Mouse (Mus musculus) T-helper 2 cell (primary cell): ENCODE results near the gene Adcy1.

Source experiments
- in situ Hi-C: fragments of 300-600 bp; cut with MboI, MseI; formaldehyde crosslinking; loops from one replicate; pipeline ENCODE4 v1.15.1; 2025; ENCODE audit warnings: high pct_unique_total_duplicates

The Adcy1 gene

GRCm38 (mm10) chr11:7134319-7134718, 71.0 kb downstream of the Adcy1 start:
- in situ Hi-C loops: no loop called here

- in situ Hi-C loops: no loop called here
These were observed 72.0 kb downstream of the Adcy1 start for GRCm38 (mm10) chr11:7135301-7135700.

- in situ Hi-C loops: no loop called here
These were observed 72.5 kb downstream of the Adcy1 start for GRCm38 (mm10) chr11:7135763-7136162.

- in situ Hi-C loops: no loop called here
These were observed 73.1 kb downstream of the Adcy1 start for GRCm38 (mm10) chr11:7136246-7136855.

- in situ Hi-C loops: no loop called here
These were observed 75.1 kb downstream of the Adcy1 start for GRCm38 (mm10) chr11:7138370-7138769.

- in situ Hi-C loops: no loop called here
These were observed 77.2 kb downstream of the Adcy1 start for GRCm38 (mm10) chr11:7140449-7140848.

- in situ Hi-C loops: no loop called here
These were observed 79.4 kb downstream of the Adcy1 start for GRCm38 (mm10) chr11:7142725-7143124.

- in situ Hi-C loops: no loop called here
These were observed 81.1 kb downstream of the Adcy1 start for GRCm38 (mm10) chr11:7144369-7144768.

GRCm38 (mm10) chr11:7145221-7145620, 81.9 kb downstream of the Adcy1 start:
- in situ Hi-C loops: no loop called here

GRCm38 (mm10) chr11:7147536-7147935, 84.2 kb downstream of the Adcy1 start:
- in situ Hi-C loops: no loop called here

GRCm38 (mm10) chr11:7147945-7148344, 84.7 kb downstream of the Adcy1 start:
- in situ Hi-C loops: no loop called here

- in situ Hi-C loops: no loop called here
These were observed 86.2 kb downstream of the Adcy1 start for GRCm38 (mm10) chr11:7149471-7149870.

- in situ Hi-C loops: loop anchor here (10.0 kb wide), 1 partner anchor 486 kb away; no protein-coding TSS in a partner anchor
These were observed 87.2 kb downstream of the Adcy1 start for GRCm38 (mm10) chr11:7150511-7150910.

- in situ Hi-C loops: loop anchor here (10.0 kb wide), 1 partner anchor 488 kb away; no protein-coding TSS in a partner anchor
These were observed 89.1 kb downstream of the Adcy1 start for GRCm38 (mm10) chr11:7152371-7152770.

- in situ Hi-C loops: loop anchor here (10.0 kb wide), 1 partner anchor 488 kb away; no protein-coding TSS in a partner anchor
These were observed 89.8 kb downstream of the Adcy1 start for GRCm38 (mm10) chr11:7153081-7153480.

- in situ Hi-C loops: loop anchor here (10.0 kb wide), 1 partner anchor 492 kb away; no protein-coding TSS in a partner anchor
These were observed 93.1 kb downstream of the Adcy1 start for GRCm38 (mm10) chr11:7156427-7156826.

- in situ Hi-C loops: loop anchor here (10.0 kb wide), 1 partner anchor 493 kb away; no protein-coding TSS in a partner anchor
These were observed 94.9 kb downstream of the Adcy1 start for GRCm38 (mm10) chr11:7158196-7158595.

- in situ Hi-C loops: no loop called here
These were observed 96.9 kb downstream of the Adcy1 start for GRCm38 (mm10) chr11:7160146-7160545.

GRCm38 (mm10) chr11:7160637-7161101, 97.4 kb downstream of the Adcy1 start:
- in situ Hi-C loops: no loop called here

- in situ Hi-C loops: no loop called here
These were observed 98.3 kb downstream of the Adcy1 start for GRCm38 (mm10) chr11:7161502-7162174.

- in situ Hi-C loops: no loop called here
These were observed 101.1 kb downstream of the Adcy1 start for GRCm38 (mm10) chr11:7164416-7164815.

- in situ Hi-C loops: no loop called here
These were observed 106.4 kb downstream of the Adcy1 start for GRCm38 (mm10) chr11:7169645-7170044.

- in situ Hi-C loops: no loop called here
These were observed 110.4 kb downstream of the Adcy1 start for GRCm38 (mm10) chr11:7173664-7174063.
